Mouse (Mus musculus): ENCODE data around the gene Cers2. TPM values are rescaled to one million over a fixed set of nuclear protein-coding genes. Genes with fewer than 3 reads are reported as not detected.

Cers2 gene
- polyA plus RNA-seq, 1 experiment from 2014 or later: 111 TPM

GRCm38 (mm10) chr3:95277149-95277551 lies 37.4 kb upstream of the Cers2 start:
- Histone ChIP-seq H3K27me3 (ENCODE audit: control insufficient read depth, insufficient read depth, low read length) (no peaks in the 10 kb centered on the region), H3K4me3 (ENCODE audit: low read depth, low read length) (no peak overlapping the region), H3K4me2 (ENCODE audit: low read depth, low read length, severe bottlenecking) (no peak overlapping the region), H3K9me3 (ENCODE audit: control insufficient read depth, low read length) (no peaks in the 10 kb centered on the region), H3K9ac (ENCODE audit: low read length) (no peak overlapping the region), H3K27ac (ENCODE audit: low read depth, low read length) (no peak overlapping the region), H3K36me3 (ENCODE audit: control insufficient read depth, insufficient read depth, low read length) (no peaks in the 10 kb centered on the region), H3K4me1 (replicated peaks; ENCODE audit: control insufficient read depth, insufficient read depth, low read length) (0 out of 2 replicates have a peak, but pooled peaks cover 2% of the 10 kb centered on the region)
- ATAC-seq (replicated peaks; ENCODE audit: low FRiP score) (no peak), DNase-seq (ENCODE audit: low spot score) (no peak)
- 100% methylated on average over 1 of the region's 1 CpGs for WGBS

DNA sequence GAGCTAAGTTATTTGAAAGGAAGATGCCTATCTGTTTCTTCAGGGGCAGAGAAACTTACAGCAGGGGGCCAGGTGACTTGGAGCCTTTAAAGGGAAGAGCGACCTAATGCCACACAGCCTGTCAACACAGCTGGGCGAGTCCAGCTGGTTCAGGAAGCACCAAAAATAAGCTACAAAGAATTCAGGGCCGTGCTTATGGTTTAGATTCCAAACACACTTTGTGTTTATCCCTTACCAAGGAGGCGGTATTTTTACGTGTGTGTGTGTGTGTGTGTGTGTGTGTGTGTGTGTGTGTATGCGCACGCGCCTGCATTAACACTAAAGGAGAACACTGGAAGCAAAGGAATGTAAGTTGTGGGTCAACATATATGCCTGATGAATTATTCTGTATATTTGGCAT lies 33.8 kb upstream of the Cers2 start:
- no peak for DNase-seq (ENCODE audit: low spot score)
- H3K4me3 ChIP-seq (ENCODE audit: low read depth, low read length): peak overlapping the region; percentile 72
- H3K4me2 ChIP-seq (ENCODE audit: low read depth, low read length, severe bottlenecking): peak overlapping the region; percentile 74; the same call in 1 of the 2 replicates
- no peaks in the 10 kb centered on the region for H3K27me3 ChIP-seq (ENCODE audit: control insufficient read depth, insufficient read depth, low read length)
- no peak for ATAC-seq (replicated peaks; ENCODE audit: low FRiP score)
- H3K4me1 ChIP-seq (replicated peaks; ENCODE audit: control insufficient read depth, insufficient read depth, low read length): peaks cover 8% of the 10 kb centered on the region
- no peaks in the 10 kb centered on the region for H3K36me3 ChIP-seq (ENCODE audit: control insufficient read depth, insufficient read depth, low read length)
- no peak overlapping the region for H3K27ac ChIP-seq (ENCODE audit: low read depth, low read length)
- H3K9ac ChIP-seq (ENCODE audit: low read length): peak overlapping the region; percentile 81
- 29% methylated on average over 8 of the region's 8 CpGs for WGBS
- H3K9me3 ChIP-seq (ENCODE audit: control insufficient read depth, low read length): no peaks in the 10 kb centered on the region

DNA sequence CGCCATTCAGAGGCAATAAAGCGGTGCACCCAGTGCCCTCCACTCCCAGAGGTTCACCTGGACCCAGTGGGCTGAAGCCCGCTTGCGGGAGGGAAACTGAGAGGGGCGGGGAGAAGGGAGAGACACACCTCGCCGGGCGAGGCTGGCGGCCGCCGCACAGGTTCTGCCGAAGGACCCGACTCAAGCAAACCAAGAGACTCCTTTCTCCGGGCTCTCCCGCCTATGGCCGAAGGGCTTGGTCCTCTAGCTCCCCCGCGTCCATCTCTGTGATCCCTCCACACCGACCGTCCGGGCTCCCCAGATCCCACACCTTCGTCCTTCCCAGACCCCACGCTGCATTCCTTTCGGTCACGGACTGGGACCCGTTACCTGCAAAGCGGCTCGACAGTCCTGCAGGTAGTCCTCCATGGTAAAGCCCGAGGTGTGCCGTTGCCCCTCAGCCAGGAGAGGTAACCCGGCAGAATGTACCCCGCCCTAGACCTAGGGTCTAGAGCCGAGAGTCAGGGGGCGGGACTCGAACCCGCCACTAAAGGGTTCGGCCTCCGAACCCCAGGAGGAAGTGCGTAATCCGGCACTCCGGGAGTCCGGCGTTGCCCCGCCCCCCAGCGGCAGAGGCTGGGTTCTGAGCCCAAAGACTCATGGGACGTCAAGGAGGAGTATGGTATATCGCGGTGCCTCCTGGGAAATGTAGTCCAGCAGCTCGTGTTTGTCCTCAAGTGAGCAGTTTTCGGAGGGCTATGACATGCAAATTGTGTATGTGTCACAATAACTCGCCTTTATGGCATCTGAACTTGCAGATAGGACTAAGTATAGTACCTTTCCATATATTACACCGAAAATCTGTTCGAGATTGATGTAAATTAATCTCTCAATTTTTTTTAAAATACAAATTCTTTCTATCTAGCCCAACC lies 33.1 kb upstream of the Cers2 start, which contains the start of the genes Mindy1 and Prune1:
Mindy1 (plus strand) TSS at position 130 of the 911 bp plus-strand sequence.
Prune1 (minus strand) TSS at position 861 of the 911 bp plus-strand sequence.
- DNase-seq (ENCODE audit: low spot score): peak; percentile 99
- peak within 1 kb of the TSS; percentile 81 for H3K9ac ChIP-seq (ENCODE audit: low read length)
- H3K4me3 ChIP-seq (ENCODE audit: low read depth, low read length): peak within 1 kb of the TSS; percentile 72
- H3K27me3 ChIP-seq (ENCODE audit: control insufficient read depth, insufficient read depth, low read length): no peaks in the 10 kb centered on the region
- peak within 1 kb of the TSS; percentile 84 for H3K4me2 ChIP-seq (ENCODE audit: low read depth, low read length, severe bottlenecking)
- H3K36me3 ChIP-seq (ENCODE audit: control insufficient read depth, insufficient read depth, low read length): no peaks in the 10 kb centered on the region
- H3K4me1 ChIP-seq (replicated peaks; ENCODE audit: control insufficient read depth, insufficient read depth, low read length): peaks cover 8% of the 10 kb centered on the region
- no peaks in the 10 kb centered on the region for H3K9me3 ChIP-seq (ENCODE audit: control insufficient read depth, low read length)
- ATAC-seq (replicated peaks; ENCODE audit: low FRiP score): peak; percentile 88
- peak within 1 kb of the TSS; percentile 89 for H3K27ac ChIP-seq (ENCODE audit: low read depth, low read length)
- under 1% methylated on average over 48 of the region's 53 CpGs for WGBS

DNA sequence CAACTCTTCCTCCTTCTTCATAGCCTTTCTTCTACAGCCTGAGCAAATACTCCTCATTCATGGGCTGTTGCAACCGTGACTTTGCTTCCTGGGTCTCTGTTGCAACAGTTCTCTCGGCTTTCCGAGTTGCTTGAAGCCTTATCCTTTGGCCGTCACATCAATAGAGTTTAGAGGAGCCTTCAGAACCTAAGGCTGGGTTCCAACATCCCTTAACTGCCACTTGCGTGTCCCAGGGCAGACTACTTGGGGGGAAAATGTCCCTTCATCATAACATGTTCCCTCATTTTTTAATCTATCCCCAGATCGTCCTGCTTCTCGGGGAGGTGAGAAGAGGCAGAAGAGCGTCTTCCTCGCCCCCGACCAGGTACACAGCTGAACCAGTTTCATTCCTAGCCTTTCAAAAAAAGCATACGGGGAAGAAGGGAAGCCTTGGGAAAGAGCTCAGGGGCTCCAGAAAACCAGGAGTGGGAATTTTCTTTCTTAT lies 32.2 kb upstream of the Cers2 start:
- peak overlapping the region; percentile 60 for H3K9ac ChIP-seq (ENCODE audit: low read length)
- DNase-seq (ENCODE audit: low spot score) (no peak), ATAC-seq (replicated peaks; ENCODE audit: low FRiP score) (no peak)
- WGBS: under 1% methylated on average over 11 of the region's 11 CpGs
- peak overlapping the region; percentile 89 for H3K27ac ChIP-seq (ENCODE audit: low read depth, low read length)
- peaks cover 8% of the 10 kb centered on the region for H3K4me1 ChIP-seq (replicated peaks; ENCODE audit: control insufficient read depth, insufficient read depth, low read length)
- H3K9me3 ChIP-seq (ENCODE audit: control insufficient read depth, low read length): no peaks in the 10 kb centered on the region
- no peaks in the 10 kb centered on the region for H3K27me3 ChIP-seq (ENCODE audit: control insufficient read depth, insufficient read depth, low read length)
- no peaks in the 10 kb centered on the region for H3K36me3 ChIP-seq (ENCODE audit: control insufficient read depth, insufficient read depth, low read length)
- H3K4me3 ChIP-seq (ENCODE audit: low read depth, low read length): peak overlapping the region; percentile 72
- H3K4me2 ChIP-seq (ENCODE audit: low read depth, low read length, severe bottlenecking): peak overlapping the region; percentile 84

DNA sequence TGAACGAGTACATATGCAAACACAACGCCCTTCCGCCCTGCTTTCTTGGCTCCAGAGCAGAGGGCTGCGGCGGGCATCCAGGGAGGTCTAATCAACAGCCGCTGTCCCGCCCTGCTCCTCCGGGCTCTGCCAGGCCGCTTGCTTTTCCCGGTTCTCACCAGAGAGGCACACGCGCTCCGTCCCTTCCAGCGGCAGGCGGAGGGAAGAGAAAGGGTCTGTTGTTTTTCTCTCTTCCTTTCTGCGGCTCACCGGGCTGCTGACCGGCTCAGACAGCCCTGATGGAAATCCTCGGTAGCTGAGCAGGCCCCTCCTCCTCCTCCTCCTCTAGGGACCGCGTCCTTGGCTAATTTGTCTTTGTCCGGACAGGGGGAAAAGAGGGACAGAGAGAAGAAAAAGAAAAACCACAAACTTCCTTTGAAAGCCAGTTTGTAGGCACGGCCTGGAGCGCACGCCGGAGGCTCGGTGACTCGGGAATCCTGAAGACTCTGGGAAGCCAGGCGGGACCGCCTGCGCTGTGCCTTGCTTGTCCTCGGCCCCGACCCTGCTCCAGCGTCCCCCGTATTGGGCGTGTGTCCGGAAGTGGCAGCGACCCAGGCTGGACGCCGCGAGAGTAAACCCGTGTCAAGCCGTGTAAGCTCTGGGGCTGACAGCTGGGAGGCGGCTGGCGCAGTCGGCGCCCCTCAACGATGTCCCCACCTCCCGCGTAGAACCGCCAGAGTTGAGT lies 31.6 kb upstream of the Cers2 start:
- under 1% methylated on average over 50 of the region's 51 CpGs for WGBS
- ATAC-seq (replicated peaks; ENCODE audit: low FRiP score): peak; percentile 73
- Histone ChIP-seq H3K27ac (ENCODE audit: low read depth, low read length) (peak overlapping the region; percentile 89), H3K9me3 (ENCODE audit: control insufficient read depth, low read length) (no peaks in the 10 kb centered on the region), H3K36me3 (ENCODE audit: control insufficient read depth, insufficient read depth, low read length) (no peaks in the 10 kb centered on the region), H3K9ac (ENCODE audit: low read length) (peak overlapping the region; percentile 60), H3K4me1 (replicated peaks; ENCODE audit: control insufficient read depth, insufficient read depth, low read length) (peaks cover 8% of the 10 kb centered on the region), H3K27me3 (ENCODE audit: control insufficient read depth, insufficient read depth, low read length) (no peaks in the 10 kb centered on the region), H3K4me3 (ENCODE audit: low read depth, low read length) (peak overlapping the region; percentile 72), H3K4me2 (ENCODE audit: low read depth, low read length, severe bottlenecking) (peak overlapping the region; percentile 84)
- peak; percentile 89 for DNase-seq (ENCODE audit: low spot score)

DNA sequence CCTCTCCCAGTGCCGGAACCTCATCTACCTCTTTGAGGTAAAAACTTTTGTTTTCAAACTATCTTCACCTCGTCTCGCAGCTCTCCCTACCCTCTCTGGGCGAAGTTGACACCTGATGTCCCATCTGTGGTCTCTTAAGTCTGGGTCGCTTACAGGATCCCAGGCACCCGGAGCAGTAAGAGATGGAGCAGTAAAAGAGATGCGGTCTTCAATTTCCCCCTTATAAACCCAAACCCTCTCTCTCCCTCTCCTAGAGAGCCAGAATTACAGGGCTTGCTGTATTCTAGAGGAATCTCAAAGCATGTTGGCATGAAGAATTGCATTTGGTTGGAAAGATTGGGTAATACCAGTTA lies 31.0 kb upstream of the Cers2 start:
- WGBS: 5% methylated on average over 7 of the region's 7 CpGs
- DNase-seq (ENCODE audit: low spot score): no peak

GRCm38 (mm10) chr3:95284062-95284461 lies 30.5 kb upstream of the Cers2 start:
- H3K36me3 ChIP-seq (ENCODE audit: control insufficient read depth, insufficient read depth, low read length): no peaks in the 10 kb centered on the region
- H3K4me2 ChIP-seq (ENCODE audit: low read depth, low read length, severe bottlenecking): peak overlapping the region; percentile 84
- no peak overlapping the region for H3K27ac ChIP-seq (ENCODE audit: low read depth, low read length)
- ATAC-seq (replicated peaks; ENCODE audit: low FRiP score): no peak
- H3K4me1 ChIP-seq (replicated peaks; ENCODE audit: control insufficient read depth, insufficient read depth, low read length): peaks cover 8% of the 10 kb centered on the region
- peak overlapping the region; percentile 60 for H3K9ac ChIP-seq (ENCODE audit: low read length)
- DNase-seq (ENCODE audit: low spot score): no peak
- H3K9me3 ChIP-seq (ENCODE audit: control insufficient read depth, low read length): no peaks in the 10 kb centered on the region
- WGBS: 17% methylated on average over 1 of the region's 1 CpGs
- H3K27me3 ChIP-seq (ENCODE audit: control insufficient read depth, insufficient read depth, low read length): no peaks in the 10 kb centered on the region
- peak overlapping the region; percentile 72 for H3K4me3 ChIP-seq (ENCODE audit: low read depth, low read length)

More for the DNA sequence above, 31.0 kb upstream of the Cers2 start:
- H3K4me2 ChIP-seq (ENCODE audit: low read depth, low read length, severe bottlenecking): peak overlapping the region; percentile 84
- H3K9me3 ChIP-seq (ENCODE audit: control insufficient read depth, low read length): no peaks in the 10 kb centered on the region
- peak overlapping the region; percentile 72 for H3K4me3 ChIP-seq (ENCODE audit: low read depth, low read length)
- peak overlapping the region; percentile 60 for H3K9ac ChIP-seq (ENCODE audit: low read length)
- peaks cover 8% of the 10 kb centered on the region for H3K4me1 ChIP-seq (replicated peaks; ENCODE audit: control insufficient read depth, insufficient read depth, low read length)
- ATAC-seq (replicated peaks; ENCODE audit: low FRiP score): peak; percentile 1; the same call in 1 of the 2 replicates
- no peaks in the 10 kb centered on the region for H3K36me3 ChIP-seq (ENCODE audit: control insufficient read depth, insufficient read depth, low read length)
- H3K27me3 ChIP-seq (ENCODE audit: control insufficient read depth, insufficient read depth, low read length): no peaks in the 10 kb centered on the region
- H3K27ac ChIP-seq (ENCODE audit: low read depth, low read length): peak overlapping the region; percentile 89; the same call in 1 of the 2 replicates

DNA sequence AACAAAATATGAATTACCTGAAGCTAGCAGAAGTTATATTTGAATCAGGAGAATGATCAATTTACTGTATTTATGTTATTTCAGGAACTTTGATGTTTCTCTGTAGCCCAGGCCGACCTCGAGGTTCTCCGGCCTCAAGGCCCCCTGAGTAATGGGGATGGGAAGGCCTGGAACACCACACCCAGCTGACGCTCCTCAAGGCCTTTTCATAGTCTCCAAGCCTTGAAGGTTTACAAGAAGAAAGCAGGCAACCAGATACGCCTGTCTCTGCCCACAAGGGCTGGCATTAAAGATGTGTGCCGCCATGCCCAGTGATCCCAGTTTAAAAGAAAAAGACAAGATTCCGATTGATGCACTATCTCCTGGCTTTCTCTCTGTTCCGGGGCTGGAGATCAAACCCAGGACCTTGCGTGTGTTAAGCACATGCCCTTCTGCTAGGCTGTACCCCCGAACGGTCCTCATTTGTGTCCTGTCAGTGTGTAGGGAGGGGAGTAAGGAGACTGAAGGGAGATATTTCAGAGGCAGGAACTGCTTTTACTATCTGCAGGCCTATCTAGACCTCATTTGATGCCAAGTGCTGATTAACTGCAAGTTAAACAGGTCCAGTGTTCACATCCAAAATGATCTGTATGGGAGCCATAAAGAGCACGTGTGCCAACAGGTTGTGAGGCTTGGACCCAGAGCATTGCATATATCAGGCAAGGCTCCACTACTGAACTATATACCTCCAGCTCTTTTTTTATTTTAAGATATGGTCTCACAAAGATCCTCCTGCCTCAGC lies 29.9 kb upstream of the Cers2 start:
- H3K4me2 ChIP-seq (ENCODE audit: low read depth, low read length, severe bottlenecking): peak overlapping the region; percentile 84; the same call in 1 of the 2 replicates
- DNase-seq (ENCODE audit: low spot score) (no peak), ATAC-seq (replicated peaks; ENCODE audit: low FRiP score) (no peak)
- H3K27ac ChIP-seq (ENCODE audit: low read depth, low read length): no peak overlapping the region
- 90% methylated on average over 12 of the region's 12 CpGs for WGBS
- H3K27me3 ChIP-seq (ENCODE audit: control insufficient read depth, insufficient read depth, low read length): no peaks in the 10 kb centered on the region
- peaks cover 8% of the 10 kb centered on the region for H3K4me1 ChIP-seq (replicated peaks; ENCODE audit: control insufficient read depth, insufficient read depth, low read length)
- H3K4me3 ChIP-seq (ENCODE audit: low read depth, low read length): no peak overlapping the region
- H3K36me3 ChIP-seq (ENCODE audit: control insufficient read depth, insufficient read depth, low read length): no peaks in the 10 kb centered on the region
- H3K9me3 ChIP-seq (ENCODE audit: control insufficient read depth, low read length): no peaks in the 10 kb centered on the region
- H3K9ac ChIP-seq (ENCODE audit: low read length): no peak overlapping the region
